Mouse (Mus musculus) E14TG2a.4 (cell line): ENCODE measurements around the gene Smim5.

Experiments used
- H3K27me3 ChIP-seq: 2 replicates; pipeline ENCODE4 v1.6.1; 2014; ENCODE audit warnings: low read length, control low read depth; ENCODE audit not compliant: insufficient read depth
- H3K36me3 ChIP-seq: 2 replicates; pipeline ENCODE4 v1.6.1; 2014; ENCODE audit warnings: low read length, control low read depth; ENCODE audit not compliant: insufficient read depth
- H3K4me1 ChIP-seq: replicated peaks from 2 replicates; pipeline ENCODE4 v1.6.1; 2014; ENCODE audit warnings: low read depth, low read length, control low read depth
- H3K4me3 ChIP-seq: replicated peaks from 2 replicates; pipeline ENCODE4 v1.5.1; 2014; ENCODE audit warnings: mild to moderate bottlenecking, low read length
- H3K9me3 ChIP-seq: 2 replicates; pipeline ENCODE4 v1.6.1; 2014; ENCODE audit warnings: low read length, control low read depth
- CTCF ChIP-seq: conservative IDR thresholded peaks from 2 replicates; pipeline ENCODE4 v1.5.1; 2014; ENCODE audit warnings: low read length
- NANOG ChIP-seq: IDR thresholded peaks from 2 replicates; pipeline ENCODE4 v1.6.1; 2014; ENCODE audit warnings: borderline replicate concordance, low read length, mixed read lengths
- POU5F1 ChIP-seq: IDR thresholded peaks from 2 replicates; pipeline ENCODE4 v1.6.1; 2014; ENCODE audit warnings: low read length, borderline replicate concordance

Gene Smim5

GRCm38 (mm10) chr11:115948316-115948715, 48.5 kb downstream of the Smim5 start:
- TF ChIP-seq NANOG, result no peak
- TF ChIP-seq POU5F1, result no peak
- no peak for TF ChIP-seq CTCF
- Histone ChIP-seq H3K4me3 (no peak overlapping the region), H3K36me3 (peaks cover 97% of the 10 kb centered on the region), H3K9me3 (no peaks in the 10 kb centered on the region), H3K4me1 (peaks cover 87% of the 10 kb centered on the region), H3K27me3 (no peaks in the 10 kb centered on the region)

- no peaks in the 10 kb centered on the region for H3K9me3 ChIP-seq
- peaks cover 81% of the 10 kb centered on the region for H3K4me1 ChIP-seq
- no peaks in the 10 kb centered on the region for H3K27me3 ChIP-seq
- H3K4me3 ChIP-seq, result no peak overlapping the region
- H3K36me3 ChIP-seq, result peaks cover 99% of the 10 kb centered on the region
- no peak for TF ChIP-seq NANOG
- no peak for TF ChIP-seq CTCF
- no peak for TF ChIP-seq POU5F1
These were observed 51.0 kb downstream of the Smim5 start for GRCm38 (mm10) chr11:115950719-115951118.

- TF ChIP-seq NANOG (no peak), POU5F1 (no peak), CTCF (no peak)
- Histone ChIP-seq H3K4me1 (peaks cover 74% of the 10 kb centered on the region), H3K27me3 (no peaks in the 10 kb centered on the region), H3K9me3 (no peaks in the 10 kb centered on the region), H3K4me3 (no peak overlapping the region), H3K36me3 (peaks cover 89% of the 10 kb centered on the region)
These were observed 54.9 kb downstream of the Smim5 start for GRCm38 (mm10) chr11:115954712-115955111.

DNA sequence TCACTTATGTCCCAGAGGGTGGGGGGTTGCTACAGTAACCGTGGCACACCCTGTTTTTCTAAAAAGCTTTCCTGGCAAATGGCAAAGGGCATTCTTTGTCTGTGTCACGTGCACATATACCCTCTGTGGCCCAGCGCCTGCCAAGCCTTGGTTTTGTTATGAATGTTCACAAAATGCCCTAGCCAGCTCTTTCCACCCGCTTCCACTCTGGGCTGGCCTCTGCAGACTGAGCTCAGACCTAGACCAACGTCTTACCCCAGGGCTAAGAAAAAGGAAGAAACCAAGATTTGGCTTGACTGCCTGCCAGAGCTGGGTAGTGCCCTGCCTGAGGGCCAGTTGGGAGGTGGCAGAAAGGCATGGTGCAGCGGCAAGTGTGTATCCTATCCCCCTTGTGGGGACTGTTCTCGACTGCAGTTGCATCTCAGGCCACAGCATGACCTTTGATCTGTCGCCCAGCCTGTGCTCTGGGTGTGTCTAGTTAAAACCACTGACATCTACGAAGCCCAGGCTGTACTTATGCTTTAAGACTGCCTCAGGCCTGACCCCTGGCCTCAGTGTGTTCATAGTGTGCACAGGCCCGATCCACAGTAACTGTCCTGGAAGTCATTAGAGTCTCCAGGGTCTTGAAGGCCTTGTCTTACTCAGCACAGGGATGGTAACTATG, 55.6 kb downstream of the Smim5 start:
- TF ChIP-seq CTCF (no peak), NANOG (no peak), POU5F1 (no peak)

More for the DNA sequence above, 55.6 kb downstream of the Smim5 start:
- H3K36me3 ChIP-seq, result peaks cover 89% of the 10 kb centered on the region
- peaks cover 74% of the 10 kb centered on the region for H3K4me1 ChIP-seq
- no peak overlapping the region for H3K4me3 ChIP-seq
- H3K27me3 ChIP-seq, result no peaks in the 10 kb centered on the region
- no peaks in the 10 kb centered on the region for H3K9me3 ChIP-seq
